Mouse (Mus musculus): ENCODE measurements around the gene Slc13a4. TPM values are rescaled to one million over a fixed set of nuclear protein-coding genes. Genes with fewer than 3 reads are reported as not detected.
A peak's percentile ranks its signal among the peaks of the same experiment; 100 is the strongest.

Gene Slc13a4
- polyA plus RNA-seq, 1 experiment from 2014 or later = 0.21 TPM

- no peaks in the 10 kb centered on the region for H3K4me1 ChIP-seq (replicated peaks; ENCODE audit: control insufficient read depth, insufficient read depth)
- no peak overlapping the region for H3K4me2 ChIP-seq (replicated peaks; ENCODE audit: low read depth)
- no peak for DNase-seq (ENCODE audit: low spot score)
- H3K27me3 ChIP-seq (ENCODE audit: control insufficient read depth, insufficient read depth, low read length) = no peaks in the 10 kb centered on the region
- H3K27ac ChIP-seq (replicated peaks) = no peak overlapping the region
- no peak overlapping the region for H3K4me3 ChIP-seq (ENCODE audit: low read depth, low read length)
- H3K9ac ChIP-seq (ENCODE audit: low read length) = no peak overlapping the region
- no peak for TF ChIP-seq CTCF (IDR thresholded peaks at IDR 0.05; ENCODE audit: low read depth)
- TF ChIP-seq EP300 (optimal IDR thresholded peaks at IDR 0.05) = no peak
- WGBS = 42% methylated on average over 3 of the region's 3 CpGs
- no peak for ATAC-seq (ENCODE audit: low FRiP score, low TSS enrichment)
- H3K36me3 ChIP-seq (ENCODE audit: control insufficient read depth, insufficient read depth, low read length) = no peaks in the 10 kb centered on the region
- H3K9me3 ChIP-seq (ENCODE audit: control insufficient read depth, low read length) = no peaks in the 10 kb centered on the region
Measured at GRCm38 (mm10) chr6:35333632-35334031, 25.7 kb upstream of the Slc13a4 start.

GRCm38 (mm10) chr6:35330834-35331233 is 22.9 kb upstream of the Slc13a4 start:
- H3K4me3 ChIP-seq (ENCODE audit: low read depth, low read length) = no peak overlapping the region
- TF ChIP-seq CTCF (IDR thresholded peaks at IDR 0.05; ENCODE audit: low read depth) = no peak
- TF ChIP-seq EP300 (optimal IDR thresholded peaks at IDR 0.05) = no peak
- no peak for ATAC-seq (ENCODE audit: low FRiP score, low TSS enrichment)
- H3K4me2 ChIP-seq (replicated peaks; ENCODE audit: low read depth) = no peak overlapping the region
- no peak overlapping the region for H3K9ac ChIP-seq (ENCODE audit: low read length)
- no peaks in the 10 kb centered on the region for H3K9me3 ChIP-seq (ENCODE audit: control insufficient read depth, low read length)
- no peaks in the 10 kb centered on the region for H3K27me3 ChIP-seq (ENCODE audit: control insufficient read depth, insufficient read depth, low read length)
- no peaks in the 10 kb centered on the region for H3K36me3 ChIP-seq (ENCODE audit: control insufficient read depth, insufficient read depth, low read length)
- 42% methylated on average over 6 of the region's 6 CpGs for WGBS
- no peaks in the 10 kb centered on the region for H3K4me1 ChIP-seq (replicated peaks; ENCODE audit: control insufficient read depth, insufficient read depth)
- DNase-seq (ENCODE audit: low spot score) = no peak
- no peak overlapping the region for H3K27ac ChIP-seq (replicated peaks)

DNA sequence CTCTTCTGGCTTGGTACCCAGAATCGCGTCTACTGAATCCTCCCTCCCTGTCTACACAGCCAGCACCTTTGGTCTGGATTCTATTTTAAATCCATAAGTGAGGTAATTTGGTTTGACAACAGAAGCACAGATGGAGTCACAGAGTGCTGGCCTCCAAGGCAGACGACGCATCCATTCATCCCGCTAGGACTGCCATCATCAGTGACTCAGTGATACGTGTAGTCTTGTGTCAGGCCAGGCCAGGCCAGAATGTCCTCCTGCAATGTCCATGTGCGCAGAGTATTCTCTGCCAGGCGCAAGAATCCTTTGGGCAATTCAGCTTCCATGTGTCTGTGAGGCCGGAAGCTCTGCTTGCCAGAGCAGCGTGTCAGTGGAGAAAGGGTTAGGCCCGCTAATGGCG is 22.0 kb upstream of the Slc13a4 start:
- Histone ChIP-seq H3K36me3 (ENCODE audit: control insufficient read depth, insufficient read depth, low read length) (no peaks in the 10 kb centered on the region), H3K4me3 (ENCODE audit: low read depth, low read length) (no peak overlapping the region), H3K9me3 (ENCODE audit: control insufficient read depth, low read length) (no peaks in the 10 kb centered on the region), H3K4me2 (replicated peaks; ENCODE audit: low read depth) (no peak overlapping the region), H3K4me1 (replicated peaks; ENCODE audit: control insufficient read depth, insufficient read depth) (no peaks in the 10 kb centered on the region), H3K27ac (replicated peaks) (no peak overlapping the region), H3K27me3 (ENCODE audit: control insufficient read depth, insufficient read depth, low read length) (no peaks in the 10 kb centered on the region), H3K9ac (ENCODE audit: low read length) (no peak overlapping the region)
- no peak for ATAC-seq (ENCODE audit: low FRiP score, low TSS enrichment)
- TF ChIP-seq CTCF (IDR thresholded peaks at IDR 0.05; ENCODE audit: low read depth) = no peak
- no peak for TF ChIP-seq EP300 (optimal IDR thresholded peaks at IDR 0.05)
- DNase-seq (ENCODE audit: low spot score) = no peak
- WGBS = 94% methylated on average over 12 of the region's 12 CpGs

DNA sequence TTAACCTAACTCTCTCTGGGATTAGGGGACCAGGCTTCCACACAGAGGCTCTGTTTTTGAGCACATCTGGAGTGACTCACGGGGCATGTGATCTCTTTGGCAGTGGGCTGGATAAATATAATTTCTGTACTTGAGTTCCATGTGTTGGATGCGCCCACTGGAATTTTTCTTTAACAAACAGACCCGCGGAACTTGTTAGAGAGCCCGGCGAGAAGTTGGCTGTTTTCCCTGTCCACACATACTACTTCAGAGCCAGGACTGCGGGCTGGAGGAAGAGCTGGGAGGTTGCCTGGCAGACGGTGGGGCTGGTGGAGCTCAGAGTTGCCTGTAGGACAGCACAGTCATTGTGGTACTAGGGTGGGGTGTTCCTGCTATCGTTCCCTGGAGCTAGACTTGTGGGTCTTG is 18.2 kb upstream of the Slc13a4 start, which contains the start of gene Fam180a:
Gene Fam180a, minus strand, starts transcription at position 31 of the 405 bp plus-strand sequence.
- no peak within 1 kb of the TSS for H3K4me3 ChIP-seq (ENCODE audit: low read depth, low read length)
- 27% methylated on average over 9 of the region's 9 CpGs for WGBS
- H3K27me3 ChIP-seq (ENCODE audit: control insufficient read depth, insufficient read depth, low read length) = no peaks in the 10 kb centered on the region
- TF ChIP-seq CTCF (IDR thresholded peaks at IDR 0.05; ENCODE audit: low read depth) (no peak), EP300 (optimal IDR thresholded peaks at IDR 0.05) (no peak)
- no peak within 1 kb of the TSS; the same call in 1 of the 2 replicates for H3K27ac ChIP-seq (replicated peaks)
- 0 out of 2 replicates have a peak within 1 kb of the TSS, but pooled peaks have one; percentile 5 for H3K4me2 ChIP-seq (replicated peaks; ENCODE audit: low read depth)
- H3K9ac ChIP-seq (ENCODE audit: low read length) = no peak within 1 kb of the TSS
- ATAC-seq (ENCODE audit: low FRiP score, low TSS enrichment) (peak; percentile 66; the same call in 1 of the 2 replicates), DNase-seq (ENCODE audit: low spot score) (peak; percentile 35)
- no peaks in the 10 kb centered on the region for H3K9me3 ChIP-seq (ENCODE audit: control insufficient read depth, low read length)
- no peaks in the 10 kb centered on the region for H3K4me1 ChIP-seq (replicated peaks; ENCODE audit: control insufficient read depth, insufficient read depth)
- H3K36me3 ChIP-seq (ENCODE audit: control insufficient read depth, insufficient read depth, low read length) = no peaks in the 10 kb centered on the region

- no peak overlapping the region for H3K9ac ChIP-seq (ENCODE audit: low read length)
- TF ChIP-seq CTCF (IDR thresholded peaks at IDR 0.05; ENCODE audit: low read depth) (no peak), EP300 (optimal IDR thresholded peaks at IDR 0.05) (no peak)
- H3K4me3 ChIP-seq (ENCODE audit: low read depth, low read length) = no peak overlapping the region
- H3K9me3 ChIP-seq (ENCODE audit: control insufficient read depth, low read length) = no peaks in the 10 kb centered on the region
- WGBS = 71% methylated on average over 9 of the region's 9 CpGs
- no peaks in the 10 kb centered on the region for H3K4me1 ChIP-seq (replicated peaks; ENCODE audit: control insufficient read depth, insufficient read depth)
- H3K4me2 ChIP-seq (replicated peaks; ENCODE audit: low read depth) = no peak overlapping the region
- DNase-seq (ENCODE audit: low spot score) = no peak
- no peak overlapping the region for H3K27ac ChIP-seq (replicated peaks)
- no peaks in the 10 kb centered on the region for H3K36me3 ChIP-seq (ENCODE audit: control insufficient read depth, insufficient read depth, low read length)
- H3K27me3 ChIP-seq (ENCODE audit: control insufficient read depth, insufficient read depth, low read length) = no peaks in the 10 kb centered on the region
- no peak for ATAC-seq (ENCODE audit: low FRiP score, low TSS enrichment)
Measured at GRCm38 (mm10) chr6:35324306-35324705, 16.4 kb upstream of the Slc13a4 start.

- WGBS = 67% methylated on average over 1 of the region's 1 CpGs
- Histone ChIP-seq H3K27me3 (ENCODE audit: control insufficient read depth, insufficient read depth, low read length) (no peaks in the 10 kb centered on the region), H3K4me2 (replicated peaks; ENCODE audit: low read depth) (no peak overlapping the region), H3K4me1 (replicated peaks; ENCODE audit: control insufficient read depth, insufficient read depth) (no peaks in the 10 kb centered on the region), H3K27ac (replicated peaks) (no peak overlapping the region), H3K36me3 (ENCODE audit: control insufficient read depth, insufficient read depth, low read length) (no peaks in the 10 kb centered on the region), H3K4me3 (ENCODE audit: low read depth, low read length) (no peak overlapping the region), H3K9ac (ENCODE audit: low read length) (no peak overlapping the region), H3K9me3 (ENCODE audit: control insufficient read depth, low read length) (no peaks in the 10 kb centered on the region)
- DNase-seq (ENCODE audit: low spot score) = peak; percentile 44
- peak; percentile 85 for ATAC-seq (ENCODE audit: low FRiP score, low TSS enrichment)
- no peak for TF ChIP-seq CTCF (IDR thresholded peaks at IDR 0.05; ENCODE audit: low read depth)
- TF ChIP-seq EP300 (optimal IDR thresholded peaks at IDR 0.05) = no peak
Measured at GRCm38 (mm10) chr6:35323046-35323445, 15.1 kb upstream of the Slc13a4 start.

Data from stomach, postnatal 0 days (tissue).